Mouse (Mus musculus) cerebellum, adult 8-10 months (tissue): Measurements from ENCODE around the gene Kbtbd13.

ENCODE experiments used
- DNase-seq: peaks from one replicate; pipeline ENCODE4 v3.0.0; 2022

The Kbtbd13 gene

DNA sequence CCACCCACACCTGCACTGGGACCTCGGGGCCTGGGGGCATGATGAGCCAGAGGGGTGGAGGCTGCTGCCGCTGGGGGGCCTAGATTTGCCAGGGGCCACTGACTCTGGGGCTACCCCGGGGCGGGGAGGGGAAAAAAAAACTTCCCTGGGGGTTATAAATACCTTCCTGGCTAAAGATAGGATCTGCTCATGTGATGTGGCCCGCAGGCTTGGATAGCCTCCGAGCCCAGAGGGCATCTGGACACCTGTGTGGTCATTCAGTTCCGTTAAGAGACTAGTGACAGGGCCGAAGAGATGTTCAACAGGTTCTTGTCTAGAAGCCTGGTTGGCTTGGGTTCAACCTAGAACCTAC, at the start of gene Kbtbd13:
TSS of gene Kbtbd13 (minus strand) at position 40 of the 352 bp plus-strand sequence.
- DNase-seq, result no peak

DNA sequence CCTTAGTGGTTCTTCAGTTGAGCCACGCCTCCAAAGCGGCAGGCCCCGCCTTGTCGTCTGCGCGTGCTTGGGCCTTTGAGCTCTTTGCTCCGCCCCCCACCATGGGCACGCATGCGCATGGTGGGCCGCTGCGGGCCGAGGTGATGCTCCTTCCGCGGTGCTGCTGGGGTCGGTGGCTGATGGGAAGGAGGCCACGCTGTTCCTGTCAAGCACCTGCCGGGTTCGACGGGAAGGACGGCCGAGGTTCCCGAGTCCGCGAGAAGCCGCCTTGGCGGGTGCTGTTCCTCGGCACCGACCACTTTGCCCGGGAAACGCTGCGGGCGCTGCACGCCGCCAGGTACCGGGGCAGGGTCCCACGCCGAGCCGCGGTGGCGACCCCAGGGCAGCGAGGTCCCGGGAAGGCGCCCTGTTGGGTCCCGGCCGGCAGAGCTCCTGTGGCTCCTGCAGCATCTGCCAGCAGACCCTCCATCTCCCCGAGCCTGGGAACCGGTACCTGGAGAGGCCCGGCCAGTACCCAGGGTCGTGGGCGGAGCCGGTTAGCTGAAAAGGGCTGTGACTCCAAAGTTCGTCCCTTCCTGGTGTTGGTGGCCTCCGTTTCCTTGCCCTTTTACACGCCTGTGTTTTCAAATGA, 44.3 kb upstream of the Kbtbd13 start, which contains the start of gene Mtfmt:
TSS of gene Mtfmt (plus strand) at position 112 of the 631 bp plus-strand sequence.
- peak; percentile 91 for DNase-seq

DNA sequence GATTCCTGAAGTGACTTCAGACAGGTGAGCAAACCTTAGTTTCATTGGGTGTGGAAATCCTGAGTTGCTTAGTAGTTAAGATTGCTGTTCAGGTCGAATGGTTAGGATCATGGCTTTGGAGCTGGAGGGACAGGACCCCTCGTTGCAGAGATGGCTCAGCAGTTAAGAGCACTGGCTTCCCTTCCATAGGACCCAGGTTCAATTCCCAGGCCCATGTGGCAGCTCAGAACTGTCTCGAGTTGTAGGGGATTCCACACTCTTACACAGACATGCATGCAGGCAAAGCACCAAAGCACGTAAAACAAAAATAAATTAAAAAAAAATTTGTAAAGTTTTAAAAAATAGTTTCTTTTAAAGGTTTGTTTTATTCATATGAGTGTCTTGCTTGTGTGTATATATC, 43.8 kb upstream of the Kbtbd13 start:
- DNase-seq, result no peak

DNA sequence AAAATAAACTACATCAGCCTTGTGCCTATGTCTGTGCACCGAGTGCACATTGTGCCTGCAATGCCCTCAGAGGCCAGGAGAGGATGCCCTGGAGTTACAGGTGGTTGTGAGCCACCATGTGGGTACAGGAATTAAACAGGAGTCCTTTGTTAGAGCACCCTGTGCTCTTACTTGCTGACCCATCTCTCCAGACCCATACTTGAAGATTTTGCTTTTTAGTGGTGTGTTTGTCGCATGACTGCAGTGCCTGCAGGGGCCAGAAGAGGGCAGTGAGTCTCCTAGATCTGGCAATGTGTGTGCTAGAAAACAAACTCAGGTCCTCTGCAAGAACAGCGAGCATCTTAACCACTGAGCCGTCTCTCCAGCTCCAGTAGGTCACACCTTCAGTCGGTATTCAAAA, 42.7 kb upstream of the Kbtbd13 start:
- peak; percentile 19 for DNase-seq

DNA sequence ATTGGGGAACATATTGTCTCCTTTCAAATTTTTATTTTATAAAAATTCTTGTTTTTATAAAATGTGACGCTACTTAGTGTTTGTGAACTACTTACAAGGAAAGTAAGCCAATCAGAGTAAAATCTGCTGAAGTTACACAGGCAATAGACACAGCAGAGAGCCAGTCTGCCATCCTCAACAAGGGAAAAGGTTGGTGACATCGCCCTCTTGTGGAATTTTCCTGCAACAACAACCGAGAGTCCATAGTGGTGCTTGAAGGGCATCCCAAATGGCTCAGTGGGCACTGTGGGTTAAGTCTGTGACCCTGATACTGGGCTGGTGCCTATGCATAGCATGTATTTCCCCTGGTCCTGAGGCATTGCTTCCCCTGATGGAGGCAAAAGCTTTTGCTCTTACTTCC, 40.8 kb upstream of the Kbtbd13 start:
- DNase-seq, result peak; percentile 75

DNA sequence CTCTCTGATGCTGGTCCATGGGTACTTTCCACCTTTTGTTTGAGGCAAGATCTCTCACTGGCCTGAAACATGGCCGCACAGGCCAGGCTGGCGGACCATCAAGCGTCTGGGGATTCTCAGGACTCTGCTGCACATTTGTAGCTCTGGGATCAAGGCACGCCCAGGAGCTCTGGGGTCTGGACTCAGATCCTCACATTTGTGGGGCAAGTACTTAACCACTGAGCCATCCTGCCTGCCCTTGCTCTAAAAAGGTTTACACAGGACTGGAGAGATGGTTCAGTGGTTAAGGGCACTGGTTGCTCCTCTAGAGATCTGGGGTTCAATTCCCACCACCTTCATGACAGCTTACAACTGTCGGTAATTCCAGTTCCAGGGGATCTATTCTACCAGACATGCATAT, 39.5 kb upstream of the Kbtbd13 start:
- no peak for DNase-seq

DNA sequence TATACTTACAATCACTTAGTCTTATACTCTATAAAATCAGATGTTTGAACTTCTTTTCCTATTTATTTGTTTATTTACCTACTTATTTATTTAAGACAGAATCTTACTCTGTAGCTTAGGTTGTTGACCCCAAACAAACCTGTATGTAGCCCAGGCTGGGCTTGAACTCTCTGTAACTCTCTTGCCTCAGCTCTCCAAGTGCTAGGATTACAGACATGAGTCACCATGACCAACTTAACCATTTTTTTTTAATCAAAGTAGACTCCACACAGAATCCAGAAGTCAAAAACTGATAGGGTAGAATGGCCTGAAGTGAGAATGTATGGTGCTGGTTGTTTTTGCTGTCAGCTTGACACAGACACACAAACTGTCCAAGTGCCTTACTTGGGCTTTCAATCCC, 38.9 kb upstream of the Kbtbd13 start:
- no peak for DNase-seq

DNA sequence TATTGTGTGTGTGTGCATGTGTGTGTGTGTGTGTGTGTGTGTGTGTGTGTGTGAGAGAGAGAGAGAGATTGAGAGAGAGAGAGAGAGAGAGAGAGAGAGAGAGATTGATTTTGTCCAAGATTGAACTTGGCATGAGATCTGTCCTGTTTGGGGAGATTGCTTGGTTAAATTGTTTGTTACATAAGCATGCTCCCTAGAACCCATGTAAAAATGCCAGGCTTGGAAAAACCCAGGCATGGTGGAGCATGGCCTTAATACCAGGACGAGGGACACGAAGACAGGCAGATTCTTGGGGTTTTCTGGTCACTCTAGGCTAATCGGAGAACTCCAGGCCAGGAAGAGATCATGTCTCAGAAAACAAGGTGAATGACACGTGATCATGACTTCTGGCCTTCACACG, 36.6 kb upstream of the Kbtbd13 start:
- DNase-seq, result no peak

DNA sequence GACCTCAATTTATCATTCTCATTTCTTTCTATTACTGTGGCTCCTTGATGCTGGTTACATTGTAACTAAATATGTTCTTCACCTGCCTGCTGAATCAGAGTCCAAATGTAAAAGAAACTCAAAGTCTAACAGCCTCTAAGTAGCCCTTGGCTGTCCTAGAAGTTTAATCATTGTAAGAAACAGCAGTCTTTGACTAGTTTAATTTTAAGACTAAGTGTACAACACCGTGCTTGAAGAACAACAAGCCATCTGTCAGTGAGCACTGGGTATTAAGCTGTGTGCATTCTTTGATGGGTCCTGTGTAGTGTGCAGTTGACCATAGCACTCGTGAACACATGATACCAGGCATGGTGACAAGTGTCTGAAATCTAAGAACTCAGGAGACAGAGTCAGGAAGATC, 36.1 kb upstream of the Kbtbd13 start:
- DNase-seq, result no peak

DNA sequence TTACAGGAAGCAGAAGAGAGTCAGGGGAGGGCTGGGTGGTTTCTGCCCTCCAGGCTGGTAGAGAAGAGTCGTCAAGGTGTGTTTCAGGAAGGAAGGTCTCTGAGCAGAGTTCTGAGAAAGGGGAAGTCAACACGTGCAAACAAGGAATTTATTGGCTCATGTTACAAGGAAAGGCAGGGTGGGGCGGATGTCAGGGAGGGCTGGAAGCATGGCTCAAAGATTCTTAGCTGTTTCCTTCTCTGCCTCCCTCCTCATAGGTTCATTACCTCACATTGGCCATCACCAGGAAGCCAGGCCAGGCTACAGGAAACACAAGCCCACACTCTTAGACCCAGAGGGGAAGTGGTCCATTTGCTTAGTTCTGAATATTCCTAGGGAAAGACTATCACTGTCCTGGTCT, 32.9 kb upstream of the Kbtbd13 start:
- no peak for DNase-seq

DNA sequence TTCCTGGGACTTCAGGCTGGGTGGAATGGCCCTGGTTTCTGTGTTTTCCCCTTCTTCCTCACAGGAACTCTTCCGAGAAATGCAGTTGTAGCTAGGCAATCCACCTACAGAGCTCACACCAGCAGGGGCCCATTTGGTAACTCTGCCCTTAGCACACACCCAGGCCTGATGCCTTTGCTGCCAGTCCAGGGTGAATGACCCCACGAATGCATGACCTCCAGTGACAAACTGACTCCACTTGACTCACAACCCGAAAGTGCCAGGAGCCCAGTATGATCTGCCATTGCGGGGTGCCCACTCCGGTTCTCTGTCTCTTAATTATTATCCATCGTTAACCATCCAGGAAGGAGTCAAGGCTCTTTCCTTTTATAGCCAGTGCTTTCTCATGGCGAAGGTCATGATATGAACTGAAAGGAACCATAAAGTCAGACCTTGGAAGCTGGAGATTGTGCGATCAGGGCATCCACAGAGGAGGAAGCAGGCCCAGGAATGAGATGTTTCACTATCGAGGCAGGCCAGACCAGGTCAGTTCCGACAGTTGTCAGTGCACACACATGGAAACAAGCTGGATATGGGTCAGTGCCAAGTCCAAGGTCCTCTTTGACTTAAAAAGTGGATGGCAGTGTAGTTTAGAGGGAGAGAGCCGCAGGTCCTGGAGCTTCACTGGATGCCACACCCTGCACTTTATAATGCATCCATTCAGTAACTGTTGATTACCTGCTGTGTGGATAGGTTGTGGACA, 31.5 kb upstream of the Kbtbd13 start, which contains the start of gene Slc51b:
TSS of gene Slc51b (minus strand) at position 196 of the 742 bp plus-strand sequence.
- DNase-seq, result no peak

DNA sequence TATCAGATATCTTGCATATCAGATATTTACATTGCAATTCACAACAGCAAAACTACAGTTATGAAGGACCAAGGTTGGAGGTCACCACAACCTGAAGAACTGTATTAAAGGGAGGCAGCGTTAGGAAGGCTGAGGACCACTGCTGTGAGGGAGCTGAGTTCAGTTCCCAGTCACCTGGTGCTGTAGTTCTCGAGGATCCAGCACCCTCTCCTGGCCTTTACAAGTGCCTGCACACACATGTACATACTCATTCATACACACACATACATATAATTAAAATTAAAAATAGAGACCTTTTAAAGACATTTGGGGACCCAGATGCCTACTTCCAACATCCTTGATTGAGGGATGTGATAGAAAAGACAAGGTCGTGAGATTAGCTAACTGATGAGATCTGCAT, 28.2 kb upstream of the Kbtbd13 start:
- DNase-seq, result no peak

DNA sequence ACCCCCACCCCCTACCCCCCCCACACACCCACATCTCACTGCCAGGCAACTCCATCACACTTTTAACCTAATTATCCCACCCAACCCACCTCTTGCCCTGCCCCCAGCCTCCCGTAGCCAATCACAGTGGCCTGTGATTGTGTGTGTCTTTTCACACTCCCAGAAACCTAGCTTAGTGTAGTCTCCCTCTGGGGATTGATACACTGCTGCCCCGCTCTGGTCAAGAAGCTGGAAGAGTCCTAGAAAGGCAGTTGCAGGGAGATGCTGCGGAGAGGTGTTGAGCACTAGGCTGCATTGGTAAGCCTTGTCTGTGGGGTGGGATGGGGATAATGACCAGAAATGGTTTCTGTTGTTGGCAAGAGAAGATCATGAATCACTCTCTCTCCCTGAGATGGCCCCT, 26.3 kb upstream of the Kbtbd13 start:
- no peak for DNase-seq

DNA sequence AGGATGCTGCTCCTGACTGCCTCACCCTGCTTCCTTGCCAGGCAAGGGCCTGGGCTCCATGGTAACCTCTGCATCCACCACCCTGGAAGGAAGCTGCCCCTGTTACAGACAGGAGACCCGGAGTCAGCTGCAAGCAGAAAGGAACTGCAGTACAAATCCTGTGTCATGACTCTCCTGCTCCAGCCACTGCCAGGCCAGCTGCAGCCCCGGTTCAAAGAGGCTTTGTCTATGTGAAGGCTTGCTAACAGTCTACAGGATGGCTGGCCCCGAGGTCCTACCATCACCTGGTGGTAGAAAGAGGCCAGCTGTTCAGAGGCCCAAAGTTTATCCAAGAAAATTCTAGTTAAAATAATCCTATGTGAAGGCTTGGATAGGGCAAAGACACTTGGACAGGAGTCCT, 19.9 kb upstream of the Kbtbd13 start:
- no peak for DNase-seq

DNA sequence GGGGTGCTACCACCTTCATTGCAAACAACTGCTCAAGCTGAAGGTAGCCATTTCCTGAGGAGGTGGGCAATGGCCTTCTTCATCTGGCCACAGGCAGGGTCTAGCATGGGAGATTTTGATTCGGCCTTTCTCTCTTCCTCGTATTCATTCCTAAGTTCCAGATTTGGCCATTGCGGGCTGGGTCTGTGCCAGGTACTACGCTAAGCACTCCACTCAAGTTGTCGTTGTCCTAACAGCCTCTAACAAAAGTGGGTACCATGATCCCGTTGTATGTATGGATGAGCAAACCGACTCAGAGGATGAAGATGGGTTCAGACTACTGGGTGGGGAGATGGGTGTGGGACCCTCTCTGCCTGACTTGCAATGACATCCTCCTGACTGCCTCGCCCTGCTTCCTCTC, 18.9 kb upstream of the Kbtbd13 start:
- no peak for DNase-seq

DNA sequence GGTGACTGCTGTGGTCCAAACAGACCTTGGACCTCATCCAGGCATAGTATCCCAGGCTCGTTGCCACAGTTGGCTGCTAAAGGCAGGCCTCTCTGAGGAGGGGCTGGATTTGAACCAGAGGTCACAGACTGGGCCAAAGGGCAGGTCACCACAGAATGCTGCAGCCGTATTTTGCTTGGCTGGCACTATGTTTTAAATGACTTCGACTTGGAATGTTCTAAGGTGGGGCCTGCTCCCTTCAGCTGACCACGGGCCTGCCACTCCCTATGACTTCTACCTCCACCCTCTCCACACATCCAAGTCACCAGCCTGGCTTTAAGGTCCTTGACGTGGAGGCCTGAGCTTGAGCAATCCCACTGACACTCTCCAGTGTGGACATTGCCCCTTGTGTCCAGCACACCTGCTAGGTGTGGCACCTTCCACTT, 17.4 kb upstream of the Kbtbd13 start:
- DNase-seq, result no peak

DNA sequence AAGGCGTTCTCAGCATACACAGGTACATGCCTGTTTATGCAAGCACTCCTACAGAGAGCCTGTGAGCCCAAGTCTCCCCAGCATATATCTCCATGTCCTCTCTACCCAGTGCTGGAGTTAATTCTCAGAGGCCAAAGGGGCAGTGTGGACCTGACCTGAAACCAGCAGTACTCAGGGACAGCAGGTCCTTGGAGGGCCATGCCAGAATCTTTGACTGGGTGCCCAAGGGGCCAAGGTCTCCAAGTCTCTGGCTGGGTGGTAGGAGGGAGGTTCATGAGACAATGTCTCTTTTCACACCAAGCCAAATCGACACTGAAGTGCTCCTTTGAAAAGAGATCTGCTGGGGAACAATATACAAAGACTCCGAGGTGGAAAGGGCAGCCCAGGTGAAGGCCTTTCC, 16.4 kb upstream of the Kbtbd13 start:
- no peak for DNase-seq

DNA sequence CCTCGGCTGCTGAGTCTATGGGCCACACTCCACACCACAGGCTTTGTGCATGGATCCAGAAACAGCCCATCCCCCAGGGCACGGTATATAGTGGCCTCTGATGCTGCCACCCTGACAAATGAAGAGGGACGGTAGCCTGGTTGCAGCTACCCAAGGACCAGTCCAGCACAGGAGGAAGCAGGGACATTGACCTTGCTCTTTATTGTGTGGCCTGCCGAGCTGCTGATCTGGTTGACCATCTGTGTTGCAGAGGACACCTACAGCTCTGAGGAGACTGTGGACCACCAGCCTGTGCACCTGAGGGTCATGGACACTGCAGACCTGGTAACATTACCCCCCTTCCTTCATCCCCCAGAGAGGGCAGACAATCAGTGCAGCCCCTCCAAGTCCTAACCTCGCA, 15.9 kb upstream of the Kbtbd13 start:
- no peak for DNase-seq

DNA sequence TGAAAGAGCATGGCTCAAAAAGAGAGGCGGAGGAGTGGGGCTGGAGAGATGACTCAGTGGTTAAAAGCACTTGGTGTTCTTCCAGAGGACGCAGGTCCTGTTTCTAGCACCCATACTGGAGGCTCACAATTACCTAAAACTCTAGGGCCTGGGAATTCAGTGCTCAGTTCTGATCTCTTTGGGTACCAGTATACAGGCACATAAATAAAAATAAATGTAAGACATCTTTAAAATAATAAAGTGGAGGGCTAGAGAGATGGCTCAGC, 13.7 kb upstream of the Kbtbd13 start:
- no peak for DNase-seq

DNA sequence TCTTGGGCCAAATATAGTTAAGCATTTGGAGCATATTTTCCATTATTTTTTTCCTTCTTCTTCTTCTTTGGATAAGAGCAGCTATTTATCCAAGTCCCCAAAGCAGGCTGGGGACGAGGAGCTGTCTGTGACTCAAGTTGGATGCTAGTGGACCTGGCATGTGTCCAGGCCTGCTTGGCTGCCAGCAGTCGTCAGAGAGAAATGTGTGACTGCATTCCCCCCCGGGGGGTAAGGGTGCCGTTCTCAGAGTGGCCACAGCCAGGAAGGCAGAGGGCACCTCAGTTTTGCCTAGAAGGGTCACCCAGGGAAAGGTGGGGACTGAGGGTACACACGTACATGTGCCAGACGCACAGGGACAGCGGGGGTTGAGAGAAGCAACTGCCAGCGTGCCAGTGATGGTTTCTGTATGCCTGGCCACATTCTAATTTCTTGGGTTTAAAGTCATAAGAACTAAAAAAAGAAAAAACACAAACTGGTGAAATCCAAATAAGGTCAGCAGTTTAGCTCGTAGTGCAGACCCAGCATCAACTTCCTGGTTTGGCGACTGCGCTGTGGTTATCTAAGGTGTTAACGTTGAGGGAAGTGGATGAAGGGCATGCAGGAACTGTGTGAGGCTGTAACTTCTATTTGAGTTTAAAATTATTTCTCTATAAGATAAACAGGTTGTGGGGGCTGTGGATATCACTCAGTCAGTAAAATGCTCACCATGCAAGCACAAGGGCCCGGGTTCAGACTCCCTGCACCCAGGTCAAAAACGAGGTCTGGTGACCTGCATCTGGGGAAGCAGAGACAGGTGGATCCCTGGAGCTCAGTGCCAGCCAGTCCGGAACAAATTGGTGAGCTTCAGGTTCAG, 13.1 kb upstream of the Kbtbd13 start:
- DNase-seq, result peak; percentile 55

DNA sequence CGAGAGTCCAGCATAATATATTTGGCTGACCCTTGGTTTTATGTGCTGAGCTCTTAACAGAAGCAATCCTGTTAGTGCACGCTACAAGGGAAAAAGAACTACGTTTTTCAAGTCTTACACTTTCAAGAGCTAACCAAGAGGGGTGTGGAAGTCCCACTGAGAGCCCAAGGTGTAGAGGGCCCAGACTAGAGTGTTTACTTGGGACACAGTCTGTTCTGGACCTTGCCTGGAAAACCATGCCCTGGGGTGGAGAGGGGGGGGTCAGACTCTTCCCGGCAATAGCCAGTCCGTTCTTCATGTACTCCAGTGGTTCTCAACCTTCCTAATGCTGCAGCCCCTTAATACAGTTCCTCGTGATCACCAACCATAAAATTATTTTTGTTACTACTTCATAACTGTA, 8.5 kb upstream of the Kbtbd13 start:
- DNase-seq, result no peak

DNA sequence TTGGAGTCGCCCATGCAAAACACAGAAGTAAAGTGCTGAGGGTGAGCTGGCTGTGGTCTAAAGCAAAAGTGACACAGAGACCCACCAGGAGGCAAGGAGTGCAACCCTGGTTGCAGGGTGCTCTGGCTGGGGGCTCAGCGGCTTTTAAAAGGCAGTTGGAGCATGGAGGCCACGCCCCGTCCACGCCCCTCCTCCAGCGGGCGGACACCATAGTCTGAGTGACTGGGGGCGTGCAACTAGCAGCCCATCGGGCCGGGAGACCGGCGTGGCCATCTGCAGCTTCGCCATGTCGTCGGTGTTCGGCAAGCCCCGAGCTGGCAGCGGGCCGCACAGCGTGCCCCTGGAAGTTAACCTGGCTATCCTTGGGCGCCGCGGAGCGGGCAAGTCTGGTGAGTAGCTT, 6.8 kb upstream of the Kbtbd13 start, which contains the start of gene Rasl12:
TSS of gene Rasl12 (plus strand) at position 228 of the 400 bp plus-strand sequence.
- DNase-seq, result peak; percentile 23

DNA sequence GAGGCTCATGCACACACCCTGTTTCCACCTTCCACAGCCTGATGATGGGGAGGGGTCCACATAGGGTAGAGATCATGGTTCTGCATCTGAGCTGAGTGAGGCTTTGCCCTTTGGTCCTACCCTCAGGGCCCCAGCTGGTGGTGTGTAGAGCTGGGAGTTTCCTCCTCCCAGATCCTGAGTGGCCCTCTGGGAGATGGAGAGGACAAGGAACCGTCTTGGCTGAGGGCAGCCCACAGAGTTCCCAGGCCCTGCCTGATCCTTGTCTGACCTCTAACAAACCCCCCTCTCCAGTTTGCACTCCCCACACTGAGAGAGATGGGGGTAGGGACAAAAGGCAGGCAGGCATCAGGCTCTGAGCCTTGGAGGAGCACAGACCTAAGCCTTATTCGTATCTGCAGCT, 2.9 kb upstream of the Kbtbd13 start:
- no peak for DNase-seq

DNA sequence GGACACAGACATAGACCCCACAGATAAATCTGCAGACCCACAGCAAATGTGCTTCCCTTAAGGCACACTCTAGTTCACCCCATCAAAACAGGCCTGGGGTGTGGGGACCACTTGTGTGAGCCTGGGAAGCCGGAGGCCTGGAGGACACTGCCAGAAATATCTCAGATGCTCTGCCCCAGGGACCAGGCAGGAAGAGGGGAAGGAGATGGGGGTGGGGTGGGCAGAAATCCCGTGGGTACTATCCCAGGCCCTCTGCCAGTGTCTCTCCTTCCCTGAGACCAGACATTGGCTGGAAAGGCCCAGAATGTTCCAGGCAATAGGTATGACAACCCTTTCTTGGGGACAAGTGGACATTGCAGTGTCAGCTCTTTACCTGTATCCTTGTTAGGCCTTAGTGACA, 2.2 kb upstream of the Kbtbd13 start:
- no peak for DNase-seq
